Mouse (Mus musculus) liver, adult 2 months (tissue): ENCODE data around the gene 1500011B03Rik. TPM values are rescaled to one million over a fixed set of nuclear protein-coding genes. Genes with fewer than 3 reads are reported as not detected.

Experiments
- DNase-seq: peaks from one replicate; pipeline ENCODE4 v3.0.0-alpha.2; 2011; ENCODE audit warnings: low read depth, low spot score; ENCODE audit errors: extremely low read depth
- H3K27ac ChIP-seq: fragments of 200-500 bp; replicated peaks from 2 replicates; pipeline ENCODE4 v1.5.1; 2012; ENCODE audit warnings: low read depth, mild to moderate bottlenecking, control low read depth, inconsistent platforms, low read length; ENCODE audit not compliant: insufficient read depth
- H3K27me3 ChIP-seq: fragments of 200-500 bp; 2 replicates; pipeline ENCODE4 v1.6.1; 2012; ENCODE audit warnings: mild to moderate bottlenecking, moderate library complexity, low read length, inconsistent platforms; ENCODE audit not compliant: control insufficient read depth, insufficient read depth
- H3K36me3 ChIP-seq: fragments of 200-500 bp; 2 replicates; pipeline ENCODE4 v1.6.1; 2012; ENCODE audit warnings: low read length, inconsistent platforms; ENCODE audit not compliant: control insufficient read depth, insufficient read depth
- H3K4me1 ChIP-seq: fragments of 200-500 bp; 2 replicates; pipeline ENCODE4 v1.6.1; 2011; ENCODE audit warnings: low read length; ENCODE audit not compliant: control insufficient read depth, insufficient read depth
- H3K4me3 ChIP-seq: fragments of 200-500 bp; 2 replicates; pipeline ENCODE4 v1.5.1; 2011; ENCODE audit warnings: low read depth, mild to moderate bottlenecking, control low read depth, low read length, moderate library complexity; ENCODE audit not compliant: insufficient read depth
- H3K79me2 ChIP-seq: fragments of 200-500 bp; 2 replicates; pipeline ENCODE4 v1.6.1; 2012; ENCODE audit warnings: inconsistent platforms, mild to moderate bottlenecking, low read length, moderate library complexity; ENCODE audit not compliant: control insufficient read depth, insufficient read depth
- H3K9ac ChIP-seq: fragments of 200-500 bp; 2 replicates; pipeline ENCODE4 v1.6.1; 2012; ENCODE audit warnings: low read depth, mild to moderate bottlenecking, control low read depth, inconsistent platforms, low read length
- CTCF ChIP-seq: fragments of 200-500 bp; IDR thresholded peaks from 2 replicates; pipeline ENCODE4 v1.5.1; 2011; ENCODE audit warnings: low read depth, low read length, control low read depth
- POLR2A ChIP-seq: fragments of 200-500 bp; IDR thresholded peaks from 2 replicates; pipeline ENCODE4 v1.6.1; 2011; ENCODE audit warnings: low read length, control low read depth; ENCODE audit not compliant: insufficient read depth; ENCODE audit errors: extremely low read depth
- WGBS: fragments of 180-500 bp; shearing (Covaris S2); methylation state at CpG from one replicate; pipeline ENCODE4 v1.1.7; 2018; 5-methylcytosine and 5-hydroxymethylcytosine counted together
- polyA plus RNA-seq: library from polyadenylated mRNA; depleted of rRNA; stranded (reverse); fragments of >200 nt; gene quantifications from 2 replicates; pipeline ENCODE4 v1.2.3, GENCODE M21; 2012
- total RNA-seq: library from RNA; depleted of rRNA; stranded (reverse); fragments of >200 nt; gene quantifications from 2 replicates; pipeline ENCODE4 v1.2.3, GENCODE M21; 2014

The 1500011B03Rik gene
- total and polyA plus RNA-seq, 2 experiments = 2.0 to 4.2 TPM

DNA sequence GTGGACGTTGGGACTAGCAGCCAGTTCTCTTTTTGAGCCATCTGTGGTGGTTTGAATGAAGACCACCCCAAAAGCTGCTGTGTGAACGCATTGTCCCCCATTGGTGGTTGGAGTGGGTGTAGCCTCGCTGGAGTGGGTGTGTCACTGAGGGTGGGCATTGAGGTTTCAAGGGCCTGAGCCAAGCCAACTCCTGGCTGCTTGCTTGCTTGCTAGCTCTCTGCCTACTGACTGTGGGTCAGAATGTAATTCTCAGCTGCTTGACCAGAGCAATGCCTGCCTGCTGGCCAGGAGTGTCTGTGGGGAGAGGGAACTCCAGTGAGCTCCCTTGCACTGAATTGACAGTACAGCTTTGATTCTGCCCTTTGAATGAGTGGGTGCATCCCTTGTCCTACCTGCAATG, 6.5 kb upstream of the 1500011B03Rik start:
- no peaks in the 10 kb centered on the region for H3K27me3 ChIP-seq
- H3K4me1 ChIP-seq = no peaks in the 10 kb centered on the region; the same call in 1 of the 2 replicates
- no peaks in the 10 kb centered on the region for H3K36me3 ChIP-seq
- no peak for DNase-seq
- no peak overlapping the region for H3K9ac ChIP-seq
- H3K27ac ChIP-seq = no peak overlapping the region
- no peak for TF ChIP-seq POLR2A
- no peak for TF ChIP-seq CTCF
- no peak overlapping the region for H3K4me3 ChIP-seq
- 74% methylated on average over 3 of the region's 3 CpGs for WGBS
- H3K79me2 ChIP-seq = no peaks in the 10 kb centered on the region

- Histone ChIP-seq H3K79me2 (no peaks in the 10 kb centered on the region), H3K36me3 (no peaks in the 10 kb centered on the region), H3K4me3 (no peak overlapping the region), H3K27me3 (no peaks in the 10 kb centered on the region), H3K27ac (no peak overlapping the region), H3K4me1 (no peaks in the 10 kb centered on the region; the same call in 1 of the 2 replicates), H3K9ac (no peak overlapping the region)
- WGBS = 78% methylated on average over 12 of the region's 12 CpGs
- TF ChIP-seq CTCF (no peak), POLR2A (no peak)
- DNase-seq = no peak
Measured at GRCm38 (mm10) chr5:114827427-114827826, 4.2 kb upstream of the 1500011B03Rik start.

DNA sequence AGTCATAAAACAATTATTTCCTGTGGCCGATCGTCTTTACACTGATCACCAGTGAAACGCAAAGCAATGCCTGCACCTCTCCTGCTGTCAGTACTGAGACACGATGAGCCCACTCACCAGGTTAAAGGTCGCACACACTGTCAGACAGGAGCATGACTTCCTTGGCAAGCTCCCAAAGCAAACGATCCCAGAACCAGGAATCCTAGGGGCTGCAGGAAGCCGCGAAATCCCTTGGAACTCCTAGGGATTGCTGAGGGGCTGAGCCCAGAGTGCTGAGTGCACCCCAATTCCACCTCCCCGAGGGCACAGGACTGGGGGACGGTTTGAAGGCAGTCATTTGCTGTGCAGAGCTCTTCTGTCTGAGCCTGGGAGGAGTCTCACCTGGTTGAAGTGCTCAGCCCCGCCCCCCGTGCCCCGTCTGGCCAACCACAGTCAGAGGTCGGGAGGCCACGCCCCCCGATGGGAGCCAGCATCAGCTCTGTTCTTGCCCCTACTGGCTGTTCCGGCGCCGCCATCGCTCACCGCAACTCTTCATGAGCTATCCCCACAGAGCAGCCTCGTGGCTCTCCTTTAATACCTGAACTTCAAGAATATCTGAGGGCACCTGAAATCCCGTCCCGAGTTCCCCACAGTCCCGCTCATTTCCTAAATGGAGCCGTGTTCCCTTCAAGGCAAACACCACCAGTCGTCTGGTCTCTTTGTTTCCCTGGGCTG, 2.9 kb upstream of the 1500011B03Rik start:
- Histone ChIP-seq H3K36me3 (no peaks in the 10 kb centered on the region), H3K27me3 (no peaks in the 10 kb centered on the region), H3K27ac (no peak overlapping the region), H3K9ac (0 out of 2 replicates have a peak overlapping the region, but pooled peaks have one; percentile 43), H3K4me1 (no peaks in the 10 kb centered on the region; the same call in 1 of the 2 replicates), H3K4me3 (peak overlapping the region; percentile 66), H3K79me2 (no peaks in the 10 kb centered on the region)
- peak; percentile 44 for TF ChIP-seq CTCF
- no peak for TF ChIP-seq POLR2A
- 2% methylated on average over 27 of the region's 27 CpGs for WGBS
- DNase-seq = peak; percentile 77

- H3K9ac ChIP-seq = no peak overlapping the region
- TF ChIP-seq POLR2A = no peak
- TF ChIP-seq CTCF = peak; percentile 64
- 30% methylated on average over 9 of the region's 9 CpGs for WGBS
- no peak overlapping the region for H3K27ac ChIP-seq
- H3K79me2 ChIP-seq = no peaks in the 10 kb centered on the region
- no peak overlapping the region for H3K4me3 ChIP-seq
- no peaks in the 10 kb centered on the region; the same call in 1 of the 2 replicates for H3K4me1 ChIP-seq
- peak; percentile 33 for DNase-seq
- H3K27me3 ChIP-seq = no peaks in the 10 kb centered on the region
- H3K36me3 ChIP-seq = no peaks in the 10 kb centered on the region
Measured at GRCm38 (mm10) chr5:114824197-114824596, 929 bp upstream of the 1500011B03Rik start.

- no peak for DNase-seq
- Histone ChIP-seq H3K9ac (no peak overlapping the region), H3K27me3 (no peaks in the 10 kb centered on the region), H3K36me3 (no peaks in the 10 kb centered on the region), H3K27ac (no peak overlapping the region), H3K4me1 (no peaks in the 10 kb centered on the region), H3K4me3 (no peak overlapping the region), H3K79me2 (no peaks in the 10 kb centered on the region)
- WGBS = 77% methylated on average over 11 of the region's 11 CpGs
- TF ChIP-seq CTCF (no peak), POLR2A (no peak)
Measured at GRCm38 (mm10) chr5:114818124-114818523, 5.1 kb downstream of the 1500011B03Rik start.

GRCm38 (mm10) chr5:114816599-114816998, 6.7 kb downstream of the 1500011B03Rik start:
- H3K27me3 ChIP-seq = no peaks in the 10 kb centered on the region
- no peaks in the 10 kb centered on the region for H3K79me2 ChIP-seq
- WGBS = 82% methylated on average over 6 of the region's 6 CpGs
- H3K9ac ChIP-seq = no peak overlapping the region
- H3K4me3 ChIP-seq = no peak overlapping the region
- no peak for TF ChIP-seq CTCF
- no peaks in the 10 kb centered on the region for H3K4me1 ChIP-seq
- no peak overlapping the region for H3K27ac ChIP-seq
- no peaks in the 10 kb centered on the region for H3K36me3 ChIP-seq
- no peak for DNase-seq
